Mouse (Mus musculus) midbrain, embryonic 13.5 days (tissue): Measurements from ENCODE around the gene Vti1a. TPM values are rescaled to one million over a fixed set of nuclear protein-coding genes. Genes with fewer than 3 reads are reported as not detected.

Experiments used
- ATAC-seq: fragments of 200-750 bp; cut with Nextera tagmentation; 2 replicates; pipeline ENCODE4 v1.8.0; 2017; ENCODE audit warnings: mild to moderate bottlenecking, moderate TSS enrichment, moderate library complexity
- H3K27ac ChIP-seq: fragments of 300-500 bp; sonication (generic); 2 replicates; pipeline ENCODE4 v1.5.1; 2015; ENCODE audit warnings: inconsistent platforms, mild to moderate bottlenecking, moderate library complexity
- H3K27me3 ChIP-seq: fragments of 300-500 bp; sonication (generic); 2 replicates; pipeline ENCODE4 v1.6.1; 2015; ENCODE audit warnings: mild to moderate bottlenecking, inconsistent platforms
- H3K36me3 ChIP-seq: fragments of 300-500 bp; sonication (generic); 2 replicates; pipeline ENCODE4 v1.6.1; 2015; ENCODE audit warnings: mild to moderate bottlenecking, inconsistent platforms
- H3K4me1 ChIP-seq: fragments of 300-500 bp; sonication (generic); replicated peaks from 2 replicates; pipeline ENCODE4 v1.6.1; 2015; ENCODE audit warnings: inconsistent platforms
- H3K4me2 ChIP-seq: fragments of 300-500 bp; sonication (generic); replicated peaks from 2 replicates; pipeline ENCODE4 v1.6.1; 2015; ENCODE audit warnings: moderate library complexity, mild to moderate bottlenecking, inconsistent platforms
- H3K4me3 ChIP-seq: fragments of 300-500 bp; sonication (generic); replicated peaks from 2 replicates; pipeline ENCODE4 v1.5.1; 2015; ENCODE audit warnings: mild to moderate bottlenecking, inconsistent platforms
- H3K9ac ChIP-seq: fragments of 300-500 bp; sonication (generic); replicated peaks from 2 replicates; pipeline ENCODE4 v1.6.1; 2015; ENCODE audit warnings: mild to moderate bottlenecking, inconsistent platforms
- H3K9me3 ChIP-seq: fragments of 300-500 bp; sonication (generic); 2 replicates; pipeline ENCODE4 v1.6.1; 2016; ENCODE audit warnings: mild to moderate bottlenecking, inconsistent platforms
- WGBS: fragments of 180-500 bp; shearing (Covaris S2); methylation state at CpG from one replicate; pipeline ENCODE4 v1.1.7; 2015; 5-methylcytosine and 5-hydroxymethylcytosine counted together
- polyA plus RNA-seq: library from polyadenylated mRNA; unstranded; fragments of >200 nt; fragmentation: Nextera tagmentation; extraction: Ambion mirVana; gene quantifications from 2 replicates; pipeline ENCODE4 v1.2.1, GENCODE M21; 2015

Gene Vti1a
- polyA plus RNA-seq, 1 experiment from 2014 or later: 31.4 TPM

- under 1% methylated on average over 57 of the region's 60 CpGs for WGBS
- peaks cover 44% of the 10 kb centered on the region for H3K4me1 ChIP-seq
- ATAC-seq: peak; percentile 87
- H3K4me3 ChIP-seq: peak within 1 kb of the TSS; percentile 87
- peaks cover 17% of the 10 kb centered on the region for H3K36me3 ChIP-seq
- no peaks in the 10 kb centered on the region for H3K27me3 ChIP-seq
- peak within 1 kb of the TSS; percentile 90 for H3K4me2 ChIP-seq
- H3K9ac ChIP-seq: peak within 1 kb of the TSS; percentile 84
- peak within 1 kb of the TSS; percentile 83 for H3K27ac ChIP-seq
- H3K9me3 ChIP-seq: no peaks in the 10 kb centered on the region
Observed at GRCm38 (mm10) chr19:55315452-55316108, 515 bp upstream of the Vti1a start, which contains the start of gene Zdhhc6. TSS of gene Zdhhc6 (minus strand) at chr19:55316032.

GRCm38 (mm10) chr19:55316901-55317300, 806 bp downstream of the Vti1a start:
- no peak overlapping the region for H3K9ac ChIP-seq
- no peak overlapping the region for H3K27ac ChIP-seq
- ATAC-seq: no peak
- H3K4me3 ChIP-seq: peak overlapping the region; percentile 87
- H3K4me1 ChIP-seq: peaks cover 44% of the 10 kb centered on the region
- no peaks in the 10 kb centered on the region for H3K27me3 ChIP-seq
- WGBS: 66% methylated on average over 10 of the region's 10 CpGs
- peaks cover 5% of the 10 kb centered on the region for H3K36me3 ChIP-seq
- H3K4me2 ChIP-seq: peak overlapping the region; percentile 90
- no peaks in the 10 kb centered on the region for H3K9me3 ChIP-seq

DNA sequence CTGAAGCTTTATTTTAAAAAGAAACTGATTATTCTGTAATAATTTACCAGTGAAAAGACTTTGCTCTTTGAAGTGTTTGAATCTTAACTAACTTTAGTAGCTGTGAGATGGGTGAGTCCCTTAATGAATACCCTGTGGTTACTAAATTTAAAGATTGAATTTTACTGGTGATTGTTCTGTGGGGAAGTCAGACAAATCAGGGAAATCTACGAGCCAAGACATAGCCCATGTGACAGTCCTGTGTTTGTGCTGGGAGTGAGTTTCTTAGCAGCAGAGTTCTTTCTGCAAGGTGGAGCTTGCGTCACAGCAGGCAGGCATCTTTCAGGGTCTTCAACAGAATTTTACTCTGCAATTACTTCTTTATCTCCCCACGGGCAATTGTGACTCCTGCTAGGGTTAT, 2.9 kb downstream of the Vti1a start:
- H3K27me3 ChIP-seq: no peaks in the 10 kb centered on the region
- peaks cover 19% of the 10 kb centered on the region for H3K36me3 ChIP-seq
- no peak overlapping the region for H3K4me3 ChIP-seq
- H3K4me1 ChIP-seq: peaks cover 29% of the 10 kb centered on the region
- 92% methylated on average over 3 of the region's 3 CpGs for WGBS
- no peak overlapping the region for H3K27ac ChIP-seq
- no peak overlapping the region for H3K4me2 ChIP-seq
- no peak overlapping the region for H3K9ac ChIP-seq
- ATAC-seq: no peak
- no peaks in the 10 kb centered on the region for H3K9me3 ChIP-seq

DNA sequence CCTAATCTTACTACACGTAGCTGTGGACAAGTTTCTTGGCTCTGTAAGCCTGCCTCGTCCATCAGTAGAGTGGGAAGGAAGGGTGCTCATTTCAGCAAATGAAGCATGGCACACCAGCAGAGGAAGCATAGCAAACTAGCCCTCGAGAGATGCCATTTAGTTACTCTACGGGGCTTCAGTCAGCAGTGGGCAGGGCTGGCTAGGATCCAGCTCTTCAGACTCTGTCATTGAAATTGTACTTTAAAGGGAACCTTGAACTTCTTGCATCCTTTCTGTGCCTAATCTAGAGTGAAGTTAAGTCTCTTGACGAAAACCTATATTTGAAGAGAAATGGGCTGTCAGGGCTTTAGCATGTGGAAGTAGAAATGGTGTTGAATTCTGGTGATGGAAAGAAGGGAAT, 3.4 kb downstream of the Vti1a start:
- no peak for ATAC-seq
- no peaks in the 10 kb centered on the region for H3K27me3 ChIP-seq
- H3K9ac ChIP-seq: no peak overlapping the region
- H3K9me3 ChIP-seq: no peaks in the 10 kb centered on the region
- H3K36me3 ChIP-seq: peaks cover 19% of the 10 kb centered on the region
- 86% methylated on average over 5 of the region's 5 CpGs for WGBS
- peaks cover 24% of the 10 kb centered on the region for H3K4me1 ChIP-seq
- no peak overlapping the region for H3K27ac ChIP-seq
- H3K4me2 ChIP-seq: no peak overlapping the region
- H3K4me3 ChIP-seq: no peak overlapping the region

DNA sequence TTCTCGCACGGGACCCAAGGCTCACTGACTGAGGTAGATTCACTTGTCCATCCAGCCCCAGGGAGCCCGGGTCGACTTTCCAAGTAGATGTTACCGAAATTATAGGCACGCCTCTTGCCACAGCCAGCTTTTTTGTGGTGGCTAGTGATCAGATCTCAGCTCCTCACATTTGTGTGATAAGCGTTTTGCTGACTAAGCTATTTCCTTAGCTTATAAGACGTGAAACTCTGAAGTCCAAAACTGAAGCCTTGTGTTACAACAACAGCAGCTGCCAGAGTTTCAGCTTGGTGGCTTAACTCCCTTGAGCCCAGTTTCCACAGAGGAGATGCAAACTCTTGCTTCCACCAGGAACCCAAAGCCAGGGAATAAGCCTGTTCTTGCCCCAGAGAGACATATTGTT, 6.5 kb downstream of the Vti1a start:
- Histone ChIP-seq H3K27me3 (no peaks in the 10 kb centered on the region), H3K4me2 (no peak overlapping the region), H3K27ac (no peak overlapping the region), H3K9ac (no peak overlapping the region), H3K4me3 (no peak overlapping the region), H3K36me3 (peaks cover 28% of the 10 kb centered on the region), H3K4me1 (peaks cover 4% of the 10 kb centered on the region), H3K9me3 (no peaks in the 10 kb centered on the region)
- no peak for ATAC-seq
- 95% methylated on average over 8 of the region's 8 CpGs for WGBS

DNA sequence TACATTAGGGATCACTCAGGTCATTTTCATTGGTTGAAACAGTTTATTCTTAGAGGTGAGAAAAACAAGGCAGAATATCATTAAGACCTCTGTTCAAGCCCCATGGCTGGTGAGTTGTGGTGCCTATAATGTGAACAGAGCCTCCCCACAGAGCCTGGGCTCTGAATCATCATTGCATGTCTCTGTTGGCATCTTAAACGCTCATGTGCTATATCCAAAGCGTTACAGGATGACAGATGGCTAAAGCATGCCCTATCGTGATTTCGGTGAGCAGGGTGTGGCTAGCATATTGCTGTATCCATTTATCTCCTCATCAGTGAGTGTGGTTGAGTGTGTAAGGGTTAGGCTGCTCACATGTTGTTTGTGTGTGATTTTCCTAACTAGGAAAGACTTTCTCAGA, 11.4 kb downstream of the Vti1a start:
- H3K4me3 ChIP-seq: no peak overlapping the region
- H3K9me3 ChIP-seq: no peaks in the 10 kb centered on the region
- H3K4me1 ChIP-seq: no peaks in the 10 kb centered on the region
- peaks cover 61% of the 10 kb centered on the region for H3K36me3 ChIP-seq
- H3K27ac ChIP-seq: no peak overlapping the region
- H3K4me2 ChIP-seq: no peak overlapping the region
- WGBS: 92% methylated on average over 4 of the region's 4 CpGs
- no peak overlapping the region for H3K9ac ChIP-seq
- no peak for ATAC-seq
- H3K27me3 ChIP-seq: no peaks in the 10 kb centered on the region

GRCm38 (mm10) chr19:55331776-55332175, 15.7 kb downstream of the Vti1a start:
- Histone ChIP-seq H3K4me1 (peaks cover 8% of the 10 kb centered on the region), H3K4me3 (no peak overlapping the region), H3K9ac (no peak overlapping the region), H3K4me2 (no peak overlapping the region), H3K27ac (no peak overlapping the region), H3K9me3 (no peaks in the 10 kb centered on the region), H3K27me3 (no peaks in the 10 kb centered on the region), H3K36me3 (peaks cover 38% of the 10 kb centered on the region)
- no peak for ATAC-seq
- whole genome bisulfite sequencing: 91% methylated on average over 5 of the region's 5 CpGs

DNA sequence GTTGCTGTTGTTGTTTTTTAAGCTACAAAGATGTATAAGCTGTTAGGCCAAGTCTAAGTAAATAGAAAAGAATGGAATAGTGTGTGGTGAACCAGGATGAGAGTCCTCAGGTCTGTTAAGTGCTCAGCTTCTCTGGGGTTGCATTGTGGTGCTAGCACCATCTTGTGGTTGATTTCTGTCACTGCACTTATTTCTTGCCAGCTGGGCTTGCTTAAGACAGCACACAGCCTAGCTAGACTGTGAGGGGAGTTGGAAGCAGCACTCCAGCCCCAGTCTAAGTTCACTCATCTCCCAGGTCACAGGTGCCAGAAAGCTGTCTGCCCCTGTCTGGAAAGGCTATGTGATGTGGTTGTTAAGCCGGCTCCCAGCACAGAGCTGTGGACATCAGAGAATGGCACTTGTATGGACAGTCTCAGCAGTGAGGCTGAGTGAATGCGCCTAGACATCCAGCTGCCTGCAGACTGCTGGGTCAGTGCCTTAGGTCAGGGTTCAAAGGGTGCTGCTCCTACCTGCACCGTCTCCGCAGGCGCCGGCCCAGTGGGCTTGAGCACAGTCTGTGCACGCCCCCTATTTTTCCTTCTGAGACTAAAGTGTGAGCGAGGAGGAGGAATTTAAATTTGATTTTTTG, 16.7 kb downstream of the Vti1a start:
- 93% methylated on average over 8 of the region's 8 CpGs for WGBS
- ATAC-seq: peak; percentile 82
- Histone ChIP-seq H3K9me3 (no peaks in the 10 kb centered on the region), H3K27me3 (no peaks in the 10 kb centered on the region), H3K4me3 (no peak overlapping the region), H3K4me1 (peaks cover 13% of the 10 kb centered on the region), H3K9ac (no peak overlapping the region), H3K36me3 (peaks cover 35% of the 10 kb centered on the region), H3K27ac (no peak overlapping the region), H3K4me2 (no peak overlapping the region)

DNA sequence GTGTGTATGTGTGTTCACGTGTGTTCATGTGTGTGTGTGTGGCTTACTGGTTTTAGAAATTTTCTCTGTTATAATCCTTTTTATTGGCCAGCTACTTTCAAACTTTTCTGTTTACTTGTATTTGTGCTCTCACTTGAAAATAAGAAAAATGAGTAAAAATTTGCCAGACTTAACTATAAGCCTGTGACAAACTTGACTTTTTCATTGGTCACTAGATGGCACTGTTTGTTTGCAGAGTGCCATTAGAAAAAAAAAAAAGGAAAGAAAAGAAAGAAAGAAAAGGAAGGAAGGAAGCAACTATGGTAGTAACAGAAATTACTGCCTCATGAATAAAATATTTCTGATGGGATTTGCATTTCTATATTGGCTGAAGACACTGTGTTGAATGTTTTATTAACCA, 19.8 kb downstream of the Vti1a start:
- Histone ChIP-seq H3K27ac (no peak overlapping the region), H3K9me3 (no peaks in the 10 kb centered on the region), H3K9ac (no peak overlapping the region), H3K36me3 (peaks cover 8% of the 10 kb centered on the region), H3K4me1 (peaks cover 22% of the 10 kb centered on the region), H3K4me3 (no peak overlapping the region), H3K27me3 (no peaks in the 10 kb centered on the region), H3K4me2 (no peak overlapping the region)
- no peak for ATAC-seq
- WGBS: 95% methylated on average over 1 of the region's 1 CpGs

GRCm38 (mm10) chr19:55336441-55336840, 20.3 kb downstream of the Vti1a start:
- Histone ChIP-seq H3K36me3 (peaks cover 4% of the 10 kb centered on the region; the same call in 1 of the 2 replicates), H3K4me3 (no peak overlapping the region), H3K4me2 (no peak overlapping the region), H3K9ac (no peak overlapping the region), H3K4me1 (peaks cover 22% of the 10 kb centered on the region), H3K27ac (peak overlapping the region; percentile 59), H3K27me3 (no peaks in the 10 kb centered on the region), H3K9me3 (no peaks in the 10 kb centered on the region)
- 0 out of 2 replicates have a peak, but pooled peaks have one; percentile 54 for ATAC-seq
- 80% methylated on average over 12 of the region's 12 CpGs for whole genome bisulfite sequencing

GRCm38 (mm10) chr19:55337066-55337465, 21.0 kb downstream of the Vti1a start:
- Histone ChIP-seq H3K36me3 (no peaks in the 10 kb centered on the region), H3K4me2 (no peak overlapping the region), H3K27ac (no peak overlapping the region), H3K4me3 (no peak overlapping the region), H3K9me3 (no peaks in the 10 kb centered on the region), H3K4me1 (peaks cover 22% of the 10 kb centered on the region), H3K27me3 (no peaks in the 10 kb centered on the region), H3K9ac (no peak overlapping the region)
- no peak for ATAC-seq
- 70% methylated on average over 9 of the region's 9 CpGs for WGBS

GRCm38 (mm10) chr19:55337664-55338063, 21.6 kb downstream of the Vti1a start:
- Histone ChIP-seq H3K9ac (no peak overlapping the region), H3K9me3 (no peaks in the 10 kb centered on the region), H3K4me2 (no peak overlapping the region), H3K27me3 (no peaks in the 10 kb centered on the region), H3K4me1 (peaks cover 22% of the 10 kb centered on the region), H3K4me3 (no peak overlapping the region), H3K27ac (no peak overlapping the region), H3K36me3 (no peaks in the 10 kb centered on the region)
- ATAC-seq: no peak
- 90% methylated on average over 10 of the region's 10 CpGs for WGBS
